Mouse (Mus musculus) lung, adult 2 months (tissue): ENCODE results near the gene Ccdc63. TPM values are rescaled to one million over a fixed set of nuclear protein-coding genes. Genes with fewer than 3 reads are reported as not detected.

ENCODE experiments used
- DNase-seq: peaks from one replicate; pipeline ENCODE4 v3.0.0; 2022
- H3K4me1 ChIP-seq: fragments of 200-500 bp; 2 replicates; pipeline ENCODE4 v1.6.1; 2011; ENCODE audit warnings: low read length; ENCODE audit not compliant: control insufficient read depth, insufficient read depth
- H3K4me3 ChIP-seq: fragments of 200-500 bp; replicated peaks from 2 replicates; pipeline ENCODE3; 2011; ENCODE audit warnings: low read depth, mild to moderate bottlenecking, control low read depth, low read length; ENCODE audit errors: extremely low read depth
- CTCF ChIP-seq: fragments of 200-500 bp; IDR thresholded peaks from 2 replicates; pipeline ENCODE4 v1.5.1; 2011; ENCODE audit warnings: mild to moderate bottlenecking, low read length, control low read depth; ENCODE audit not compliant: insufficient read depth
- POLR2A ChIP-seq: fragments of 200-500 bp; IDR thresholded peaks from 2 replicates; pipeline ENCODE4 v1.6.1; 2011; ENCODE audit warnings: low read depth, mild to moderate bottlenecking, control low read depth, low read length, borderline replicate concordance; ENCODE audit errors: extremely low read depth
- WGBS: fragments of 180-500 bp; shearing (Covaris S2); methylation state at CpG from one replicate; pipeline ENCODE4 v1.1.7; 2018; 5-methylcytosine and 5-hydroxymethylcytosine counted together
- polyA plus RNA-seq: library from polyadenylated mRNA; depleted of rRNA; stranded (reverse); fragments of >200 nt; gene quantifications from 2 replicates; pipeline ENCODE4 v1.2.3, GENCODE M21; 2012

Gene Ccdc63
- polyA plus RNA-seq, 1 experiment, result 0.27 TPM

DNA sequence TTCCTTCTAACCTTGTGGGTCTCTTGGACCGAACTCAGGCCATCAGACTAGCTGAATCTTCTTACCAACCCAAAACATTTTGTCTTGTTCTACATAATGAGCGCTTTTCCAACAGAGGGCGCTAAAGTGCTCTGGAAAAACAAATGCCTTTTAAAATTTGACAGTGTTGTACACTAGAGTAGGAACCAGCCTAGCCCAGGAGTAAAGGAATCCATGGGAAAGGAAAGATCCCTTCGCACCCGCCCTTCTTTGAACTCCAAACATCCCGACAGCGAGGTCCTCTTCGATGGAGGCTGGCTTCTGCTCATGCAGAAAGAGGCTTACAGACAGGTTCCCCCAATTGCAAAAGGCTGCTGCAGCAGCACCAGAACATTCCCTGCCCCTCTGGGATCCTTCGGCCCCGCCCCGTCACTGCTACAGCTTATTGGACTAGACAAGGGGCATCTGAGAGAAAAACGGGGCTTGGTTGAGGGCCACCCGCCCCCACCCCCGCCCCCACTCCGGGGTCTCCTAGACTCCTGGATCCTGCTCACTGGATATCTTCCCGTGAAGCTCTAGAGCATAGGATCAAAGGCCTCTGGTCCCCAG lies 11.5 kb downstream of the Ccdc63 start:
- WGBS, result 27% methylated on average over 16 of the region's 16 CpGs
- TF ChIP-seq POLR2A, result no peak
- no peak for TF ChIP-seq CTCF
- H3K4me3 ChIP-seq, result no peak overlapping the region
- peak; percentile 54 for DNase-seq
- H3K4me1 ChIP-seq, result peaks cover 6% of the 10 kb centered on the region

DNA sequence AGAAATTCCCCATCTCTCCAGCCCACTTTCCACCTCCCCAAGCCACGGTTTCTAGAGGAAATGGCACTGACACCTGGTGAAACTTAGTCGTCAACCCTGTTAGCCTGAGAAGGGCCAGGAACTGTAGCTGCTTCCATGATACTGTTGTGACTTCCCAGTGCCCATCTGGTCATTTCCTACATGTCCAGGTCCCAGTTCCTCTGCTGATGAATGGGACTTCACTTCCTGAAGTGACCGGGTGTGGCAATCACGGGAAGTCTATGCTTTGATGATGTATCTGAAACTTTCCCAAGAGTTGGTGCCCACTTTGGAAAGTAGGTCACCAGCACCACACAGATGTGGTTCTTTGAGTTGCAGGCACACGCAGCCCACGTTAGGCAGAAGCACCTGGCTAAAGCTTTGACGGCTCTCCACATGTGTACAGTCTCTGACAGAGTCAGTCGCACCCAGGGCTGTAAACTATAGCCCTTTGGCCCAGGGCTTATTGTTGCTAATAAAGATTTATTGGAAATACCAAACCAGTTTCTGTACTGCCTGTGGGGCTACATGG lies 15.3 kb downstream of the Ccdc63 start:
- no peaks in the 10 kb centered on the region for H3K4me1 ChIP-seq
- DNase-seq, result no peak
- H3K4me3 ChIP-seq, result no peak overlapping the region
- TF ChIP-seq CTCF (no peak), POLR2A (no peak)
- 43% methylated on average over 8 of the region's 8 CpGs for WGBS

DNA sequence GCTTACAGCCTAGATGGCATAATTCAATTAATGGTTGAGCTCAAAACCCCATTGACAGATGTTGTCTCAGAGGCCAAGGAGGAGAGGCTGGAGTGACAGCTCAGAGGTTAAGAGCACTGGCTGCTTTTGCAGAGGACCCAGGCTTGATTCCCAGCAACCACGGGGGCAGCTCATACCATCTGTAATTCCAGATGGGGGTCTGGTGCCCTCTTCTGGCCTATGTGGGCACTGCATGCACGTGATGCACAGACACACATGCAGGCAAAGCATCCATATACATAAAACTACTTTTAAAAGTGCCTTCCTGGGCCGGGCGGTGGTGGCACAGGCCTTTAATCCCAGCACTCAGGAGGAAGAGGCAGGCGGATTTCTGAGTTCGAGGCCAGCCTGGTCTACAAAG lies 24.4 kb downstream of the Ccdc63 start:
- no peak for DNase-seq
- Histone ChIP-seq H3K4me1 (no peaks in the 10 kb centered on the region), H3K4me3 (no peak overlapping the region)
- WGBS, result 91% methylated on average over 6 of the region's 6 CpGs
- peak; percentile 36; the same call in 1 of the 2 replicates for TF ChIP-seq CTCF
- TF ChIP-seq POLR2A, result no peak

DNA sequence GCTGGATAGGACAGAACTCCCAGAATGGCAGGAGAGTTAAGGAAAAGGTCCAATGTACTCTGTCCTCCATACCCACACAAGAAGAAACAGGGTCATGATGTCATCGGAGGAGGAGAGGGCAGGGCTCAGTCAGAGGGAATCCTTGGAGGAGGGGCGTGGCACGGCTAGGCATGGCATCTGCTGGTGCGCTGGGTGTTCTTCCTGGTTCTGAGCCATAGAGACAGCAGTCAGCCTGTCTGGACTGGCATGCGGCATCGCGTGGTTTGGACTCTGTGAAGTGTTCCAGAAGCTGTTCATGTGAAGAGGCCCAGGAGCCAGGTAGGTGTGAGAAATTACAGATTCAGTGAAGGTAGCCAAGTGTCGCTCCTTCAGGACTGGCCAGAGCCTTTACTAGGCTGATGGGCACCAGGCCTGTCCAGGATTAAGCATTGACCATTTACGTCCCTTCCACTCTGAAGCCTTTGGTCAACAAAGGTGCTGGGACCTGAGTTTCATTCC lies 25.3 kb downstream of the Ccdc63 start:
- H3K4me1 ChIP-seq, result no peaks in the 10 kb centered on the region
- WGBS, result 85% methylated on average over 9 of the region's 9 CpGs
- TF ChIP-seq CTCF, result no peak
- TF ChIP-seq POLR2A, result no peak
- H3K4me3 ChIP-seq, result no peak overlapping the region
- no peak for DNase-seq

DNA sequence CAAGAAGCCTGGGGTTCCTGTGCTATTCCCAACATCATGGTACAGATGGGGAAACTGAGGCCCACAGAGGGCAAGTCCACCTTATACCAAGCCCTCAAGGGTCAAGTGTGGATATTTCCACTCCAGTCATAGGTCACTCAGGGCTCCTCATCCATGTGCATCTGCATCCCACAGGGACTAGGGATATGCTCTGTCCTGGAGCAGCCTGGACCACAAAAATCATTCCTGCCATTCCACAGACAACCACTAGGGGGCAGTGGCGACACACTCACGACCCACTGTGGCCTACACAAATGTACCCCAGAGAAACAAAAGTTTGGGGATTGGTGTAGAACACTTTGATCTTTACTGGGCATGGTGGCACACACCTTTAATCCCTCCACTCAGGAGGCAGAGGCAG lies 26.4 kb downstream of the Ccdc63 start:
- TF ChIP-seq CTCF, result peak; percentile 96
- no peak for TF ChIP-seq POLR2A
- H3K4me3 ChIP-seq, result no peak overlapping the region
- DNase-seq, result peak; percentile 55
- H3K4me1 ChIP-seq, result no peaks in the 10 kb centered on the region
- 0% methylated on average over 2 of the region's 2 CpGs for WGBS

DNA sequence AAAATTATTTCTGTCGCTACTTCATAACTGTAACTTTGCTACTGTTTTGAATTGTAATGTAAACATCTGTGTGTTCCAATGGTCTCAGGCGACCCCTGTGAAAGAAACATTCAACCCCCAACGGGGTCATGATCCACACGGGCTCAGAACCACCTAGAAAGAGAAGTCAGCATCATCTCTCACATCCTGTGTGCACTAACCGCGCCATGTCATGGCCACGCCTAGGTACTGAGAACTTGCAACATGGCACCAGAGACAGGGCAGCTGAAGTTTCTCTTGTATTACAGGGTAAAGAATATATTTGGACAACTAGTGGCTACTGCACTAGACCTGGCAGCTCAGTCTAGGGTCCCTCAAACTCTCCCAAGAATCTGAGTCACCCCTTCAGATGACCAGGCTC lies 27.2 kb downstream of the Ccdc63 start:
- Histone ChIP-seq H3K4me1 (no peaks in the 10 kb centered on the region), H3K4me3 (no peak overlapping the region)
- 56% methylated on average over 7 of the region's 7 CpGs for WGBS
- no peak for DNase-seq
- TF ChIP-seq POLR2A, result no peak
- no peak for TF ChIP-seq CTCF

DNA sequence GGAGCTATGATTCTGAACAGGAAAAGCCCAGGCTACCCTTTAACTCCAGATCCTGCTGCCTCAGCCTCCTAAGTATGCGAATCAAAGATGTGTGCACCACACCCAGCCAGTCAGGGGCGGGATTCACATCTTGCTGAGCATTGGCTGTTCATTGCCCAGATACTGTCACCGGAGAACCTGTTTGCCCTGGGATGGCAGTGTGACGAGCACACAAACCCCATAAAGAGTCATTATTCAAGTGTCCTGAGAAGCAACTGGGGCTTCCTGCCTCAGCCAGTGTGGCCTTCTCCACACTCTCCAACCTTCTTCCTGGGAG lies 28.7 kb downstream of the Ccdc63 start:
- 50% methylated on average over 4 of the region's 4 CpGs for WGBS
- DNase-seq, result no peak
- TF ChIP-seq CTCF (no peak), POLR2A (no peak)
- Histone ChIP-seq H3K4me3 (no peak overlapping the region), H3K4me1 (no peaks in the 10 kb centered on the region)

DNA sequence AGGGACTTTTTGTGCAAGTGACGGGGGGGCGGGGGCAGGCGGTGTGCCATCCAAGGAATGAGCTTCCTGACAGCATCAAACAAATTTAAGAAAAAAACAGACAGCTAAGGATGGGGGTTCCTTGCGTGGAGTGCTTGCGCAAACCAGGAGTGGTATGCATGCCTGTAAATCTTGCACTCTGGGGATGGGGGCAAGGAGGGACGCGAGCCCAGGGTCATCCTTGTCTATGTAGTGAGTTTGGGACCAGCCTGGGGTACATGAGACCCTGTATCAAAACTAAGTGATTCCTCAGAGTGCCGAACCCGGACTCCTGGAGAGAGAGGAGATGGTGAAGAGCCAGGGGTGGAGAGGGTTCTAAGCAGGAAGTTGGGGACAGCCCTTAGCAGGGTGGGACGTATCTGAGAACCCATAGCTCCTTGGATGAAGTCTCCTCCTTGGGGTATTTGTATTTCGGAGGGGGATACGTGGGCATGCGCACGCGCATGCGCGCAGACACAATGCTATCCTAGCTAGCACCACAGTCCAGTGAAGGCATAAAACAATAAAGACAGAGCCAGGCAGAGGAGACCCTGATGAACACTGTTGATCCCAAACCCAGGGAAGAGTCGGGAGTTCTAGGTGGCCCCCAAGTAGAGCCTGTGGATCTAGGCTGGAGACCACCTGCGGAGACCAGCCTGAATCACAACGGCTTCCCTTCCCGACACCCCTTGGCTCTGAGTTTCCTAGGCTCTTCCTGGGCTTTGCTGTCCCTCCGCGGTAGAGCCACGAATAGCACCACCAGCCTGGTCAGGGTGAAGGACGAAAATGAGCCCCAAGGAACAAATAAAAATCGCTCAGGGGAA lies 29.3 kb downstream of the Ccdc63 start:
- H3K4me3 ChIP-seq, result no peak overlapping the region
- no peaks in the 10 kb centered on the region for H3K4me1 ChIP-seq
- TF ChIP-seq CTCF (no peak), POLR2A (no peak)
- WGBS, result 71% methylated on average over 26 of the region's 26 CpGs
- no peak for DNase-seq

DNA sequence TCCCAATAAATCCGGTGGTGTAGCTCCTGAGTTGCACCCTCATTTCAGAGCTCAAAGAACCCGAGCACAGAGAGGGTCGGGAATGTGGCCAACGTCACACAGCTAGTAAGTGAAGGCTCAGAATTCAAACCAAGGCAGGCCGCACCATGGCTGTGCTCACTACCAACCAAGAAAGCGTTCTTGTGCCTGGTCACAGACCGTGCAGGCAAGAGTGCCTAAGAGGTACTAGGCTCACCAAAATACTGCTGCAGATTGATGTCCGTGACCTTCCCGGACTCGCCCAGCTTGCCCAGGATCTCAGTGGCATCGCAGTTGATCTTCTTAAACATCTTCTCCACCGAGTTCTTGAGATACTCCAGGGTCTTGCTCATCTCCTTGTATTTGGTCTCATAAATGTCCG lies 30.0 kb downstream of the Ccdc63 start:
- no peaks in the 10 kb centered on the region for H3K4me1 ChIP-seq
- TF ChIP-seq CTCF (no peak), POLR2A (no peak)
- no peak overlapping the region for H3K4me3 ChIP-seq
- 91% methylated on average over 13 of the region's 13 CpGs for WGBS
- no peak for DNase-seq
